Mouse (Mus musculus): ENCODE measurements around the gene Marf1. TPM values are rescaled to one million over a fixed set of nuclear protein-coding genes. Genes with fewer than 3 reads are reported as not detected.

Marf1 gene
- 6.2 and 6.3 TPM in 2 replicates for polyA plus RNA-seq (2015; fragmentation: Nextera tagmentation; extraction: Ambion mirVana)

DNA sequence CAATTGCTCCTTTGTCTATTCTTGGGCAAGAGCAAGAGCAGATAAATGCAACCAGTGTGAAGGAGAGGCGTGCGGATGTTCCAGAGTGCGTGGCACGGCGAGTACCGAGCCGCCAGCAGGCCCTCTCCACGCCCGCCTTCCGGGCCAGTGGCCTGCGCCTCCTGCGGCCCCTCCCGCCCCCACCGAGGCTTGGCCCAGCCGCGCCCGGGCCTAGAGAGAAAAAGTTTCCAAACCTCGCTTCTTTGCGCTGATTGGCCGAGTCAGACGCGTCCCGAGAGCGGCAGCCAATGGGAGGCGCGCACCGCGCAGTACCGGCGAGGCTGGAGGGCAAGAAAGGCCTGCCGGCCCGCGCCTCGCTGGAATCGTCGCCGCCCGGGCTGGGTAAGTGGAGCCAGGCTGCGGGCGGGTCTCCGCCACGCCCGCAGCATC, at the start of gene Marf1, which contains the start of gene Nde1:
Marf1 (minus strand) TSS at position 364 of the 429 bp plus-strand sequence.
Nde1 (plus strand) TSS at position 288 of the 429 bp plus-strand sequence.
- no peaks in the 10 kb centered on the region for H3K27me3 ChIP-seq (ENCODE audit: control insufficient read depth, insufficient read depth, low read length)
- peak within 1 kb of the TSS; percentile 69 for H3K4me3 ChIP-seq (ENCODE audit: low read depth, low read length)
- peak; percentile 85 for ATAC-seq (ENCODE audit: low FRiP score, low TSS enrichment)
- DNase-seq (ENCODE audit: low spot score): peak; percentile 94
- H3K9me3 ChIP-seq (ENCODE audit: control insufficient read depth, low read length): no peaks in the 10 kb centered on the region
- peak within 1 kb of the TSS; percentile 76 for H3K9ac ChIP-seq (ENCODE audit: low read length)
- H3K36me3 ChIP-seq (ENCODE audit: control insufficient read depth, insufficient read depth, low read length): no peaks in the 10 kb centered on the region
- WGBS: under 1% methylated on average over 43 of the region's 43 CpGs
- peak within 1 kb of the TSS; percentile 90 for H3K4me2 ChIP-seq (replicated peaks; ENCODE audit: low read depth)
- peak within 1 kb of the TSS; percentile 82 for H3K27ac ChIP-seq (replicated peaks)
- H3K4me1 ChIP-seq (replicated peaks; ENCODE audit: control insufficient read depth, insufficient read depth): no peaks in the 10 kb centered on the region
- TF ChIP-seq EP300 (optimal IDR thresholded peaks at IDR 0.05): no peak
- no peak for TF ChIP-seq CTCF (IDR thresholded peaks at IDR 0.05; ENCODE audit: low read depth)

DNA sequence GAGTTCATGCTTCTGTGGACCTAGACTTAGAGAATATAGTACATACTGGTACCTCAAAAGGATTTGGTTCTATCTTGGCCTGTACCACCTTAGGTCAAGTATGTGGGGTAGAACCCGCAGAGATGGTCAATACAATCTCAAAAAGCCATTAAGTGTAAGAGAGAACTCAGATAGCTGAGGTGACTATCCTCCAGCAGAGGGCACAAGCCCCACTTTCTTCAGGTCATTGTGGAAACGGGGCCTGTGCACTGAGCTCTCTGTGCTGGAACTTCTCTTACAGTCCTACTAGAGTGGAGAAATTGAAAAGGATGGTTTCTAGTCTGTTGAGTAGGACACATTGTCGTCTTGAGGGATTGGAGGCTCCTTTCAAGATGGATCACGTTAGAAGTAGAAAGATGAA, 35.6 kb upstream of the Marf1 start:
- Histone ChIP-seq H3K9ac (ENCODE audit: low read length) (no peak overlapping the region), H3K4me1 (replicated peaks; ENCODE audit: control insufficient read depth, insufficient read depth) (no peaks in the 10 kb centered on the region), H3K9me3 (ENCODE audit: control insufficient read depth, low read length) (no peaks in the 10 kb centered on the region), H3K4me3 (ENCODE audit: low read depth, low read length) (no peak overlapping the region), H3K4me2 (replicated peaks; ENCODE audit: low read depth) (no peak overlapping the region), H3K27me3 (ENCODE audit: control insufficient read depth, insufficient read depth, low read length) (no peaks in the 10 kb centered on the region), H3K27ac (replicated peaks) (no peak overlapping the region), H3K36me3 (ENCODE audit: control insufficient read depth, insufficient read depth, low read length) (peaks cover 13% of the 10 kb centered on the region; the same call in 1 of the 2 replicates)
- 72% methylated on average over 4 of the region's 4 CpGs for WGBS
- no peak for ATAC-seq (ENCODE audit: low FRiP score, low TSS enrichment)
- no peak for DNase-seq (ENCODE audit: low spot score)
- TF ChIP-seq EP300 (optimal IDR thresholded peaks at IDR 0.05) (no peak), CTCF (IDR thresholded peaks at IDR 0.05; ENCODE audit: low read depth) (peak; percentile 43; the same call in 1 of the 2 replicates)

DNA sequence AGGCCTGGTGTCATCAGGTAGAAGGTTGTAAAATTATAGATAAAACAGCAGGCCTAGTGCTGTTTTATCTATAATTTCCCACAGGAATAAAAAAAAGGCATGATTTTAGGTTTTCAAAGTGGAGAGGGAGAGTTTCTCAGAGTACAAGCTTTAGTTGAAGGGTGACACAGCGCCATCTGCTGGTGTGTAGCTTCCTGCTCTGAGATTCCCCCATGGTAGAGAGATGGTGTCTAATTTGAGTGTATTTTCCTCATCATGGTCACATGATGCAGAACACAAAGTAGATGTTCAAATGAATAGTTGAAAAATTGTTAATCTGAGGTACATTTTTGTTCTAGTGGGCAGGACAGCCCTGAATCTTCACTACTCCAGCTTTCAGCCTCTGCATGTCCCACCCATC, 32.3 kb upstream of the Marf1 start:
- peak; percentile 51 for DNase-seq (ENCODE audit: low spot score)
- H3K27ac ChIP-seq (replicated peaks): no peak overlapping the region
- H3K9me3 ChIP-seq (ENCODE audit: control insufficient read depth, low read length): no peaks in the 10 kb centered on the region
- peaks cover 23% of the 10 kb centered on the region; the same call in 1 of the 2 replicates for H3K36me3 ChIP-seq (ENCODE audit: control insufficient read depth, insufficient read depth, low read length)
- no peak overlapping the region for H3K9ac ChIP-seq (ENCODE audit: low read length)
- H3K4me2 ChIP-seq (replicated peaks; ENCODE audit: low read depth): no peak overlapping the region
- no peaks in the 10 kb centered on the region for H3K27me3 ChIP-seq (ENCODE audit: control insufficient read depth, insufficient read depth, low read length)
- no peak for ATAC-seq (ENCODE audit: low FRiP score, low TSS enrichment)
- TF ChIP-seq EP300 (optimal IDR thresholded peaks at IDR 0.05) (no peak), CTCF (IDR thresholded peaks at IDR 0.05; ENCODE audit: low read depth) (peak; percentile 74)
- WGBS: 23% methylated on average over 1 of the region's 1 CpGs
- no peak overlapping the region for H3K4me3 ChIP-seq (ENCODE audit: low read depth, low read length)
- no peaks in the 10 kb centered on the region for H3K4me1 ChIP-seq (replicated peaks; ENCODE audit: control insufficient read depth, insufficient read depth)

DNA sequence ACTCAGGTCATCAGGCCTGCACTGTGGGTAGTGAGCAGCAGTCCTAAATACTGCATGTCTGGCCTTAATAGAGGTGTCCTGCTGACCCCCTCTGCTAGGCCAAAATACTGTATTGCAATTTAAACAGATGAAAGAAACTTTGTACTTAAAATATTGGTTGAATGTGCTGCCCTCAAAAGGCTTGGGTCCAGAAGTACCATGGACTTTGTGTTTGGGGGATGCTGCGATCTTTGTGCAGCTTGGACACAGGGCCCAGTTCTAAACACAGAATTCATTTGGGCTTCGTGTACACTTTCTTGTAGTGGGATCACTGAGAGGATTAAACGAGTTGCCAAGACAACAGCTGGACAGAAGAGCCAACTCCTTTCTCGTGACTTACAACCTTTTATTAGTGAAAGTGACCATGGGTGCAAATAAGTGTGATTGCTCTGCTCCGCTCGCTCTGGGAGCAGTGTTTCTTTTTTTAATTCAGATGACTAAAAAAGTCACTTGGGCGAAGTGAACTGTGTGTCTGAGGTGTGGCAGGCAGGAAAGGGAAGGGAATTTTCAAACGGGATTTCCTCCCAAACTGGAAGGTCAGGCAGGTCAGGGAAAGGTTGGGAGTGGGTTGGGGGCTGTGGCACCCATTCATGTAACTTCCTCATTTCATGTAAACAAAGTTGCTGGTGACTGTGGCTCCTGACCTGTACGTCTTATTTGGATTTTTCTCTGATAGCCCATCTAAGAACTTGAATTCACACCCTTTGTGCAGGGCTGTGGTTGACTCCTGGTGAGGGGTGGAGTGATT, 31.2 kb upstream of the Marf1 start:
- no peaks in the 10 kb centered on the region for H3K9me3 ChIP-seq (ENCODE audit: control insufficient read depth, low read length)
- no peak overlapping the region for H3K4me2 ChIP-seq (replicated peaks; ENCODE audit: low read depth)
- no peak for DNase-seq (ENCODE audit: low spot score)
- no peak for ATAC-seq (ENCODE audit: low FRiP score, low TSS enrichment)
- no peak overlapping the region for H3K4me3 ChIP-seq (ENCODE audit: low read depth, low read length)
- H3K4me1 ChIP-seq (replicated peaks; ENCODE audit: control insufficient read depth, insufficient read depth): no peaks in the 10 kb centered on the region
- no peaks in the 10 kb centered on the region for H3K27me3 ChIP-seq (ENCODE audit: control insufficient read depth, insufficient read depth, low read length)
- H3K36me3 ChIP-seq (ENCODE audit: control insufficient read depth, insufficient read depth, low read length): peaks cover 30% of the 10 kb centered on the region
- H3K27ac ChIP-seq (replicated peaks): no peak overlapping the region
- 59% methylated on average over 9 of the region's 9 CpGs for WGBS
- TF ChIP-seq CTCF (IDR thresholded peaks at IDR 0.05; ENCODE audit: low read depth) (no peak), EP300 (optimal IDR thresholded peaks at IDR 0.05) (no peak)
- no peak overlapping the region for H3K9ac ChIP-seq (ENCODE audit: low read length)

DNA sequence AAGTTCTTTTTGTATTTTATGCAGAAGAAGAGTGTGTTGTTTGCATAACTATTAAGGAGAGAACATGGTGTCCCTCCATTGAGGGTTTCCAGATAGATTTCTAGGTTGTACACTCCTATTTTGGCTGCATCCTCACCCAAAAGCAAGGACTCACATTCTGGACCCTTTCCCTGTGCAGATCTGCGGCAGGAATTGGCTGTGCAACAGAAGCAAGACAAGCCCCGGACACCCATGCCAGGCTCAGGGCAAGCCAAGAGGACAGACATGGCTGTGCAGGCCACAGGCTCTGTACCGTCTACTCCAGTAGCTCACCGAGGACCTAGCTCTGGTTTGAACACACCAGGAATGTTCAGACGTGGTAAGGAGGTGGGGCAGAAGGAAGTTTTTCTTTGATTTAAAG, 22.4 kb upstream of the Marf1 start:
- ATAC-seq (ENCODE audit: low FRiP score, low TSS enrichment) (no peak), DNase-seq (ENCODE audit: low spot score) (no peak)
- Histone ChIP-seq H3K9me3 (ENCODE audit: control insufficient read depth, low read length) (no peaks in the 10 kb centered on the region), H3K4me2 (replicated peaks; ENCODE audit: low read depth) (no peak overlapping the region), H3K27me3 (ENCODE audit: control insufficient read depth, insufficient read depth, low read length) (no peaks in the 10 kb centered on the region), H3K36me3 (ENCODE audit: control insufficient read depth, insufficient read depth, low read length) (peaks cover 44% of the 10 kb centered on the region), H3K9ac (ENCODE audit: low read length) (no peak overlapping the region), H3K27ac (replicated peaks) (no peak overlapping the region), H3K4me1 (replicated peaks; ENCODE audit: control insufficient read depth, insufficient read depth) (no peaks in the 10 kb centered on the region), H3K4me3 (ENCODE audit: low read depth, low read length) (no peak overlapping the region)
- TF ChIP-seq CTCF (IDR thresholded peaks at IDR 0.05; ENCODE audit: low read depth) (no peak), EP300 (optimal IDR thresholded peaks at IDR 0.05) (no peak)
- WGBS: over 99% methylated on average over 5 of the region's 5 CpGs

DNA sequence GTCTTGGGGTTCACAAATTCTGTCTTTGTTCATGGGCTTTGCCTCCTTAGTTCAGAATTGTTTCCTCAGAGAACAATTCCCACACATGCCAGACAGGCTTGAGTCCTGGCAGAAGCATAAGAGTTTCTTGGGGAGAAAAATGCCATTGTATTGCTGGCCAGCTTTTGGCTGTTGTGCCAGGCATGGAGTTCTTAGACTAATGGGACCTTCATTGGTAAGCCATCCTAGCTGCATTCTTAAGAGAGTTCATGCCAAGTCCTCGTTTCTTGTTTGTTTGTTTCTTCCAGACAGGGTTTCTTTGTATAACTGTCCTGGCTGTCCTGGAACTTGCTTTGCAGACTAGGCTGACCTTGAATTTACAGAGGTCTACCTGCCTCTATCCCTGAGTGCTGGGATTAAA, 20.7 kb upstream of the Marf1 start:
- Histone ChIP-seq H3K4me2 (replicated peaks; ENCODE audit: low read depth) (no peak overlapping the region), H3K27me3 (ENCODE audit: control insufficient read depth, insufficient read depth, low read length) (no peaks in the 10 kb centered on the region), H3K9ac (ENCODE audit: low read length) (no peak overlapping the region), H3K27ac (replicated peaks) (no peak overlapping the region), H3K4me1 (replicated peaks; ENCODE audit: control insufficient read depth, insufficient read depth) (no peaks in the 10 kb centered on the region), H3K4me3 (ENCODE audit: low read depth, low read length) (no peak overlapping the region), H3K36me3 (ENCODE audit: control insufficient read depth, insufficient read depth, low read length) (peaks cover 35% of the 10 kb centered on the region), H3K9me3 (ENCODE audit: control insufficient read depth, low read length) (no peaks in the 10 kb centered on the region)
- WGBS: 71% methylated on average over 1 of the region's 1 CpGs
- DNase-seq (ENCODE audit: low spot score) (no peak), ATAC-seq (ENCODE audit: low FRiP score, low TSS enrichment) (no peak)
- TF ChIP-seq CTCF (IDR thresholded peaks at IDR 0.05; ENCODE audit: low read depth) (no peak), EP300 (optimal IDR thresholded peaks at IDR 0.05) (no peak)
